Mouse (Mus musculus): ENCODE data around the gene 2010111I01Rik.

2010111I01Rik gene

GRCm38 (mm10) chr13:63030023-63030422, 65.3 kb downstream of the 2010111I01Rik start:
- DNase-seq (ENCODE audit: low read depth, low spot score), result no peak

- DNase-seq (ENCODE audit: low read depth, low spot score), result no peak
Observed at GRCm38 (mm10) chr13:63031244-63031643, 66.6 kb downstream of the 2010111I01Rik start.

DNA sequence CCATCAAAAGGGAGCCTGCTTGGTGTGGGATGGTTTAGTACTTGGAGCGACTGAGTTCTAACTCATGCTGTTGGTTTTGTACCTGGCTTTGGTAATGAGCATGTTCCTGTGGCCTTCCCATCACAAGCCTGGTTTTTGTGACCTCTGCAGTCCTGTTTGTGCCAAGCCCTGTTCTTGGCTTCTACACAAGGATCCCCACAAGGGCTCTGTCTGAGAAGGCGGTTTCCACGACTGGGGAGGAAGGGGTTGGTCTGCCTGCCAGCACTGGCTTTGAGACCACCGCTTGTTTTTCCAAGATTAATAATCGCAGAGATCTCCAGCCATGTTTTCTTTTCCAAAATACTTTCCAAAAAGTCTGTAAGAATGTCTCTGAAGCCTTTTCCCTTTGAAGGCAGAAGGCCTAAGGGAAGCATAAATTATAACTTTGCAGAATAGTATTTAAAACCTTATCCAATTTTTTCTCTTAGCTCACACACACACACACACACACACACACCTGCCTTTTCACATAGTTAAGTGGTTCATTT, 67.7 kb downstream of the 2010111I01Rik start:
- no peak for DNase-seq (ENCODE audit: low read depth, low spot score)

DNA sequence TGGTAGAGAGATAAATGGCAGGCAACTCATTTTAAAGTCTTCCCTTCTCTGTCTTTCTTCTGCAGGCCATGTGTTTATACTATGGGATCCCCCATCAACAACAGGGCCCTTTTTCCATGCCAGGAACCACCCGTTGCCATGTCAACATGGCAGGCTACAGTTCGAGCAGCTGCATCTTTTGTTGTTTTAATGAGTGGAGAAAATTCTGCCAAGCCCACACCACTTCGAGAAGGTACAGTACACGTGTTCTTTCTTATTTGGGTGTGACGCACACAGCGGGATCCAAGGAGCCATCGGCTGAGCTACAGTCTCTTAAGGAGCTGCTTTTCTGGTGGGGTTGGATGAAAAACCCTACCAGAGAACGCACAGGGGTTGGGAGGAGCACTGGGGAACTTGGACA, 68.3 kb downstream of the 2010111I01Rik start:
- no peak for DNase-seq (ENCODE audit: low read depth, low spot score)

GRCm38 (mm10) chr13:63033364-63033763, 68.7 kb downstream of the 2010111I01Rik start:
- DNase-seq (ENCODE audit: low read depth, low spot score), result no peak

GRCm38 (mm10) chr13:63034666-63035065, 70.0 kb downstream of the 2010111I01Rik start:
- DNase-seq (ENCODE audit: low read depth, low spot score), result no peak

GRCm38 (mm10) chr13:63037906-63038305, 73.2 kb downstream of the 2010111I01Rik start:
- DNase-seq (ENCODE audit: low read depth, low spot score), result no peak

- DNase-seq (ENCODE audit: low read depth, low spot score), result peak; percentile 26
Observed at GRCm38 (mm10) chr13:63038415-63038814, 73.7 kb downstream of the 2010111I01Rik start.

GRCm38 (mm10) chr13:63038871-63039270, 74.2 kb downstream of the 2010111I01Rik start:
- DNase-seq (ENCODE audit: low read depth, low spot score), result no peak

DNA sequence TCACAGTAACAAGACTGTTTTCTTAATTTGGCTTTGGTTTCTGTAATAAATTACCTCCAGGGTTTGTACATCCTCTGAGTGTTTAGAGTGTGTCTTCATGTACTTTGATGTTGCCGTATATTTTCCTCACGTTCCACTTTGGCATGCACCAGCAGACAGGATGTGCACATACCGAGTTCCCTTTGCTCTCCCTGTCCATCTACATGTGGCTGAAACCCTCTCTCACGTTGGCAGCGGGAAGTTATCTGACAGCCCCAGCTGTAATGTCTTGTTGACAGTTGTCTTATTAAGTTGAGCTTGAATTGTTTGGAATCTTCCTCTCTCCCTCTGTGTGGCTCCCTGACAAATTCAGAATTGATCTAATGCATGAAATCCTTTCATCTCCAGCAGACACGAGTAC, 74.6 kb downstream of the 2010111I01Rik start:
- no peak for DNase-seq (ENCODE audit: low read depth, low spot score)

DNA sequence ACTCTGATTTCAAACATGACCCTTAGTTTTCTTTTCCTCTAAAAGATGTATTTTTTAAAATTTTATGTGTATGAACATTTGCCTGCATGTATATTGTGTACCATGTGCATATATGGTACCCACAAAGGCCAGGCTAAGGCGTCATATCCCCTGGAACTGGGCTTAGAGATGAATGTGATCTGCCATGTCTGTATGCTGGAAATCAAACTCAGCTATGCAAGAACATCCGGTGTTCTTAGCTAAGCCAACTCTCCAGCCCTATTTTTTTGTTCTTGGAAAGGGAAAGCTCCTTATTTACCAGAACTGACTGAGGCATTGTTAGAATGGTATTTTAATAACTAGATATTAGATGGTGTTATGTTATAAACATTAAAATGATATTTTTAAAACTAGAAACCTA, 75.2 kb downstream of the 2010111I01Rik start:
- DNase-seq (ENCODE audit: low read depth, low spot score), result no peak

DNA sequence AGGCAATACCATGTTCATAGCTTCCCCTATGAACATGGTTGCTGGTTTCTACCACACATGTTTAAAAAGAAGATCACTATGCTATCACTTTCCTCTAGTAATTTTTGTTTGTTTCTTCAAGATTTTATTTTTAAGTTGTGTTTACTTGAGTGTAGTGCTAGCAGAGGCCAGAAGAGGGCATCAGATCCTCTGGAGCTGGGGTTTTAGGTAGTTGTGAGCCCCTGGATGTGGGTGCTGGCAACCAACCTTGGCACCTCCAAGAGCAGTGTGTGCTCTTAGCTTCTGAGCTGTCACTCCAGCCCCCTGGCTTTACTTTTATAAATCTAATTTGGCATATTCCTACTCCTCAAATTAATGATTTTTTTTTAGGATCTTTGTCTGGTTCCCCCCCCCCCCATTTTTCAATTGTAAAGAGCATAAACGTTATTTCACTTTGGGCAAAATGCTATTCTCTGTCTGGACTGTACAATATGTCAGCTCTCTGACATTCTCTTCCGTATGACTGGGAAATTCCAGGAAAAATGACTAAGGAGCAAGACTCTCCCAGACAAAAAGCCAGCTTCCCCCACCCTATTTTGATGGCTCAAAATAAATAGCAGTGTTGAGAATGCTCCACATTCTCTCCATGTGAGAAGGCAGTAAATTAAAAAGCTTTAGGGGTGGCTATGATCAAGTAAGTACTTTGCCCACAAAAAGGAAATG, 81.0 kb downstream of the 2010111I01Rik start:
- DNase-seq (ENCODE audit: low read depth, low spot score), result peak; percentile 13

GRCm38 (mm10) chr13:63046206-63047020, 81.7 kb downstream of the 2010111I01Rik start:
- DNase-seq (ENCODE audit: low read depth, low spot score), result peak; percentile 67

DNA sequence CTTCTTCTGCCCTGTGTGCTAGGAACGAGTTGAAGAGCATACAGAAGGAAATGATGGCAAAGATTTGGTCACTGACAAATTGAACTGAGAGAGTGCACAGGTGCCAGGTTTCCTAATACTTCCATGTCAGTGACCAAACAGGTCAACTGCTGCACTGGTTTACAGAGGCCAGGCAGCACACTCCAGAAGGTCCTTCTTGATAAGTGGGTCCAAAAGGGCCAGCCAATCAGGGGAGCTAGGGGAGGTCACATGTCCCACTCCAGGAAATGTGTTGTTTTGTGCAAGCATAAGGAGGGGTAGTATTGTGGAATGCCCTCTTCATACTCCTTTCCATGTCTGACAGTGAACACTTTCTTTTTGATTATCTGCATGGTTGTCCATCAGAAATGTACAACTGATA, 99.0 kb downstream of the 2010111I01Rik start:
- no peak for DNase-seq (ENCODE audit: low read depth, low spot score)

DNA sequence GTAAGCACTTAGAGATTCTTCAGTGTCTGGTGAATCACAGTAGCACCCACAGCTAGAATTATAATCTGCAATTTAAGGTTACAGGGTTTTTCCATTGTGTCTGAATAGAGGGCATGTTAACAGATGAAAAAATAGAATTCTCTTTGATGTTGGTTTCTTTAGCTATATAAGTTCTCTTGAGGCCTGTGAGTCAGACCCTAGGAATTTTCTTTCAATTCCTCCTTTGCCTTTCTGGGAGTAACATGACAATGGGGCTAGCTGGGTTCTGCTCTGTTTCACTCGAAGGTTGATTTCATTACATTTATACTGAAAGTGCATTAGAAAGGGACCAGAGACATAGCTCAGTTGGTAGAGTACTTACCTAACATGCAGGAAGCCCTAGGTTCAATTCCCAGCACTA, 101.9 kb downstream of the 2010111I01Rik start:
- DNase-seq (ENCODE audit: low read depth, low spot score), result no peak

DNA sequence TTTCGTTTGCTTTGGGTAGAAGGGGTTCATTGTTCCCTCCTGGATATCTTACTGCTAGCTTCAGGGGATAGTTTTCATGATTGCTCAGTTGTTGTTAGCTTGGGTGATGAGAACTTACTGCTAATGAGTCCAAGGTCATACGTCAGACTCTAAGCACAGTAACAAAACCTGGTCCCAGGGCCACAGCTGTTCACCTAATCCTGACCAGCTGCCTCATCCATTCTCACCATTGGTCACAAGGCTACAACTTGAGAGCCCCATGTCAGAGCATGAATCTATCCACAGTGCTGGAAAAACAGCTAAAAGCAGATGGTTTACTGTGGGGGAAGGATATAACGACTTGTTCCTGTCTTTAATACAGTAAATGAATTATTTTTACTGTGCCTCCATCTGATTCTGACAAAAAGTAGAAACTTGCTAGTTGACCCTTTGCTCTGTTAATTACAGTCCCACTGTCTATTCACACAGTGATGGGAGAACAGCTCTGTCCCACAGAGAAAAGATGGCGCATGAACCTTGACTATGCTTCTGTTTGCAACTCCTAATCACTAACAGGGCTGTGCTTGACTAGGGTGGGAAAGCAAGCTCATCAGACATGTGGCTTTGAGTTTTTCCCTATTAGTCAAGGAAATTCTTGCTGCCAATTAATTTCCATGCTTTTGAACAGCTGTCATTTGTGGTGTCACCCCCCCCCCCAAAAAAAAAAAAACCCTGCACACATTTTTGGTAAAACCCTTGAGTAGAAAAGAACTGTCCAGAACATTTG, 103.9 kb downstream of the 2010111I01Rik start:
- DNase-seq (ENCODE audit: low read depth, low spot score), result no peak

- DNase-seq (ENCODE audit: low read depth, low spot score), result no peak
Observed at GRCm38 (mm10) chr13:63071874-63072273, 107.2 kb downstream of the 2010111I01Rik start.

GRCm38 (mm10) chr13:63072376-63072775, 107.7 kb downstream of the 2010111I01Rik start:
- no peak for DNase-seq (ENCODE audit: low read depth, low spot score)

DNA sequence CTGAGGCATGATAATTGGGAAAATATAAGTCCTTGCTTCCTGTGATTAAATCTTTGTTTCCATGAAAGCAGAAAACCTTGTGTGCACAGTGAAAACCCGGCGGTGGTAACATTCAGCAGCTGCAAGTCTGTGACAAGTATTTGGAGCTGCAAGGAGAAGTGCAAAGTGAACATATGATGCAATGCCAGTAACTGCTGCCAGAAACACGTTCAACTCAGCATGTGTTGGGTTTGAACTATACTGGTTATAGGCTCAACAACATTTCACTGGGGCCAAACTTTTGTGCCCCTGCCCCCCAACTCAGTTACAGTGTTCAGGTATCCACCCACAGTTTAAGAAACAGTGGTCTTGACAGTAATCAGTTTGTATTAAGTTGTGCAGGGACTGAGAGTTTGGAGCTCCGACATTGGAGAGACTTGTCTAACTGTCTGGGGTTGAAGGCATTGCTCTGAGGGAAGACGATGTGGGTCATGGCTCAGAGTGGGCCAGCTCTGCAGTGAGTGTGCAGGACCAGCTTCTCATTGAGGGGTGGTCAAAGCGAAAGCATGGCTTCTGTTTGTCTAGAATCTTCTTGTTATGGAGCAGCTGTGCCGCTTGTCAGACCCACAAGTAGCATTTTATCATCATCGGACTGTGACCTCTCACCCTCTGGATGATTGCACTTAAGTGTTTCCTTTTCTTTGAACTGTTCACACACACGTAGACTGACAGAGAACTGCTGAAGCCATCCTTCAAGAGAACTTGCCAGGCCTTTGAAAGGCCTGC, 109.4 kb downstream of the 2010111I01Rik start:
- DNase-seq (ENCODE audit: low read depth, low spot score), result no peak

DNA sequence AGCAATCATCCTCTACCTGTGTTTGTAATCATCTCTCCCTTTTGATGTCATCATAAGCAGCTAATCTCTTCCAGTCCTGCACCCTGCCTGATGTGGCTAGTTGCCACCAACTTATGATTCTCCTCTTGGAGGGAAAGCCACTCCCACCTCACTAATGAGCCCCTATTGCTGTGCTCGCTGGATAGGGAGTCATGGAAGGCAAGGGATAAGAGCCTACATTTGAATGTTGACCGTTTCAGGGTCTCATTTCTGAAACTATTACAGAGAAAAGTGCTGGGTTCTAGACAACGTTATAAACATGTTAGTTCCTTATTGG, 109.9 kb downstream of the 2010111I01Rik start:
- DNase-seq (ENCODE audit: low read depth, low spot score), result no peak

DNA sequence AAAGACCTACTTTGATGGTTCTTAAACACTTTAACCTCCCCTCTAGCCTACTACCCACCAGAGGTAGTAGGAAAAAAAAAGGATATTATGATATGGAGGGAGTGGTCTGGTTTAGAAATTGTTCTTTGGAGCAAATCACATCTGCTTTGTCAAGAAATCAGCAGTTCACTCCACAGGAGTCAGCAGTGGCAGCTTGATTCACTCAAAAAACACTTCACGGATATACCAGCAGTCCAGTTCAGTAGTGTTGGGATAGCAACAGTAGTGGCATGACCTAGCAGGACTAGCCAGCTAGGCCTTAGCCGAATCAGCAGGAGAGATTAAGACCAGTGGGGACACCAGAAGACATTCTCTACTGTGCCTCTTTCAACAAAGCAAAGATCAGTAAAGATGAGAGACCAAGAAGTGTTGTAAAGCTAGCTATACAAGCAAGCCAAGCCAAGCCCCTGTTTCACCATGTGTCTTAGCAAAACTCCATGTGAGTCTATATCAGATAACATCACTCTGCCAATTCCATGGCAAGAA, 110.7 kb downstream of the 2010111I01Rik start:
- DNase-seq (ENCODE audit: low read depth, low spot score), result no peak
